ENCODE assay signal across 18 mouse cellular contexts in genomic region chr12:53407776-53408175, GRCm38 (mm10).
DNase-seq lines count a peak whose midpoint lies in the region; ATAC-seq and TF ChIP-seq lines count a peak whose summit lies in the region.
"Had no signal": no experiment of that assay in that cellular context is flagged by ENCODE, and none has a peak within 500 bp of the region (broad histone marks: within the 10 kb centered on the region; RNA-seq: fewer than 3 reads in every experiment).

No protein-coding gene starts in this region.

- H3K4me3 ChIP-seq in limb, embryonic 13.5 days, result no peak overlapping the region
- H3K4me3 ChIP-seq in limb, embryonic 10.5 days, result no peak overlapping the region
- no peak overlapping the region for H3K4me3 ChIP-seq in limb, embryonic 14.5 days (replicated peaks; ENCODE audit: low read length)
- H3K4me3 ChIP-seq: embryonic facial prominence, embryonic 12.5 days; forebrain, embryonic 10.5 days; midbrain, embryonic 13.5 days had no signal

- 0 out of 2 replicates have a peak, but pooled peaks have one; percentile 40 for ATAC-seq in limb, embryonic 13.5 days (ENCODE audit: low FRiP score, low read depth)
- ATAC-seq in limb, embryonic 14.5 days (ENCODE audit: low FRiP score, low read depth), result peak; percentile 67; the same call in 1 of the 2 replicates
- ATAC-seq: midbrain, embryonic 13.5 days had no signal

- no peak overlapping the region for H3K4me2 ChIP-seq in limb, embryonic 13.5 days (replicated peaks)
- H3K4me2 ChIP-seq in limb, embryonic 14.5 days (replicated peaks; ENCODE audit: low read depth, low read length, severe bottlenecking), result no peak overlapping the region
- H3K4me2 ChIP-seq: embryonic facial prominence, embryonic 12.5 days; heart, embryonic 11.5 days; midbrain, embryonic 13.5 days had no signal

- peaks cover 20% of the 10 kb centered on the region for H3K4me1 ChIP-seq in limb, embryonic 13.5 days
- peaks cover 22% of the 10 kb centered on the region for H3K4me1 ChIP-seq in limb, embryonic 10.5 days
- peaks cover 13% of the 10 kb centered on the region for H3K4me1 ChIP-seq in limb, embryonic 14.5 days (ENCODE audit: control insufficient read depth, insufficient read depth, low read length)

- peak; percentile 35 for DNase-seq in embryo, embryonic 10 days (ENCODE audit: low spot score)
- no peak for DNase-seq in embryo, embryonic 9.5 days (ENCODE audit: extremely low spot score)
- no peak for DNase-seq in limb, embryonic 10.5 days (ENCODE audit: low spot score)
- DNase-seq in embryo, embryonic 11.5 days (ENCODE audit: low read depth, low spot score), result peak; percentile 29
- peak; percentile 69 for DNase-seq in limb, embryonic 14.5 days (ENCODE audit: low spot score)
- DNase-seq in gastrocnemius, postnatal 36 days, result no peak
- no peak for DNase-seq in spleen, postnatal 10 days (ENCODE audit: low spot score in 2 of 2)
- DNase-seq: cerebellum, adult 18-20 months; heart, postnatal 4 days; kidney, postnatal 14 days; thymus, postnatal 14 days had no signal

- H3K27me3 ChIP-seq in limb, embryonic 13.5 days, result no peaks in the 10 kb centered on the region
- no peaks in the 10 kb centered on the region for H3K27me3 ChIP-seq in limb, embryonic 10.5 days (ENCODE audit: low read depth, poor library complexity, severe bottlenecking)
- H3K27me3 ChIP-seq in limb, embryonic 14.5 days (ENCODE audit: control insufficient read depth, insufficient read depth, low read length), result no peaks in the 10 kb centered on the region
- H3K27me3 ChIP-seq: CH12.LX; embryonic facial prominence, embryonic 12.5 days; midbrain, embryonic 13.5 days had no signal

- intact Hi-C loops in gastrocnemius, postnatal 36 days (cut with DNase I), result no loop called here

- no peaks in the 10 kb centered on the region for H3K9me3 ChIP-seq in limb, embryonic 13.5 days
- no peaks in the 10 kb centered on the region for H3K9me3 ChIP-seq in limb, embryonic 10.5 days (replicated peaks)
- H3K9me3 ChIP-seq in limb, embryonic 14.5 days (ENCODE audit: control insufficient read depth, low read length), result no peaks in the 10 kb centered on the region
- H3K9me3 ChIP-seq: embryonic facial prominence, embryonic 12.5 days; forebrain, embryonic 10.5 days; midbrain, embryonic 13.5 days had no signal

- H3K27ac ChIP-seq in limb, embryonic 13.5 days, result no peak overlapping the region
- no peak overlapping the region for H3K27ac ChIP-seq in limb, embryonic 10.5 days
- H3K27ac ChIP-seq in limb, embryonic 14.5 days (replicated peaks; ENCODE audit: low read depth, low read length), result no peak overlapping the region; the same call in 1 of the 2 replicates
- H3K27ac ChIP-seq: embryonic facial prominence, embryonic 12.5 days; forebrain, embryonic 10.5 days; liver, embryonic 14.5 days; midbrain, embryonic 13.5 days had no signal

- 21% methylated on average over 3 of the region's 3 CpGs for WGBS in limb, embryonic 13.5 days
- 71% methylated on average over 3 of the region's 3 CpGs for WGBS in limb, embryonic 10.5 days
- 17% methylated on average over 3 of the region's 3 CpGs for WGBS in limb, embryonic 14.5 days

- TF ChIP-seq POLR2A in limb, embryonic 14.5 days (IDR thresholded peaks at IDR 0.05; ENCODE audit: borderline replicate concordance, extremely low read depth, insufficient read depth, insufficient read length), result no peak

- no peak overlapping the region for H3K9ac ChIP-seq in limb, embryonic 13.5 days
- H3K9ac ChIP-seq in limb, embryonic 14.5 days (ENCODE audit: low read depth, low read length, severe bottlenecking), result no peak overlapping the region
- H3K9ac ChIP-seq: embryonic facial prominence, embryonic 12.5 days; liver, embryonic 14.5 days; midbrain, embryonic 13.5 days had no signal

- no peaks in the 10 kb centered on the region for H3K36me3 ChIP-seq in limb, embryonic 13.5 days
- no peaks in the 10 kb centered on the region for H3K36me3 ChIP-seq in limb, embryonic 10.5 days
- no peaks in the 10 kb centered on the region for H3K36me3 ChIP-seq in limb, embryonic 14.5 days (ENCODE audit: control insufficient read depth, insufficient read depth, low read length)
- H3K36me3 ChIP-seq: embryonic facial prominence, embryonic 12.5 days; forebrain, embryonic 10.5 days; midbrain, embryonic 13.5 days had no signal

Comparison
In these comparisons a context has a peak if more than half of its experiments do, and no peak if none do; other contexts are left out.
1. DNase-seq: peak in embryo, embryonic 10 days (single experiment), embryo, embryonic 11.5 days (single experiment) and limb, embryonic 14.5 days (single experiment); none in embryo, embryonic 9.5 days (single experiment), limb, embryonic 10.5 days (single experiment), gastrocnemius, postnatal 36 days (0 of 2) and spleen, postnatal 10 days (0 of 2).